Mouse (Mus musculus) brain, embryonic 14.5 days (tissue): ENCODE measurements around the gene Adsl. TPM values are rescaled to one million over a fixed set of nuclear protein-coding genes. Genes with fewer than 3 reads are reported as not detected.

Experiments used
- DNase-seq: peaks from one replicate; pipeline ENCODE4 v3.0.0-alpha.2; 2011; ENCODE audit warnings: low read depth
- CTCF ChIP-seq: fragments of 200-500 bp; IDR thresholded peaks from 2 replicates; pipeline ENCODE4 v1.5.1; 2012; ENCODE audit warnings: inconsistent platforms, mild to moderate bottlenecking, moderate library complexity, borderline replicate concordance; ENCODE audit not compliant: insufficient read depth, insufficient read length; ENCODE audit errors: extremely low read depth
- POLR2A ChIP-seq: fragments of 200-500 bp; IDR thresholded peaks from 2 replicates; pipeline ENCODE4 v1.6.1; 2012; ENCODE audit warnings: mild to moderate bottlenecking, inconsistent platforms, borderline replicate concordance; ENCODE audit not compliant: poor library complexity, insufficient read depth, insufficient read length, severe bottlenecking; ENCODE audit errors: extremely low read depth
- polyA plus RNA-seq: library from polyadenylated mRNA; depleted of rRNA; stranded (reverse); fragments of >200 nt; gene quantifications from 2 replicates; pipeline ENCODE4 v1.2.3, GENCODE M21; 2012

The Adsl gene
- polyA plus RNA-seq, 1 experiment, result 70.4 TPM

DNA sequence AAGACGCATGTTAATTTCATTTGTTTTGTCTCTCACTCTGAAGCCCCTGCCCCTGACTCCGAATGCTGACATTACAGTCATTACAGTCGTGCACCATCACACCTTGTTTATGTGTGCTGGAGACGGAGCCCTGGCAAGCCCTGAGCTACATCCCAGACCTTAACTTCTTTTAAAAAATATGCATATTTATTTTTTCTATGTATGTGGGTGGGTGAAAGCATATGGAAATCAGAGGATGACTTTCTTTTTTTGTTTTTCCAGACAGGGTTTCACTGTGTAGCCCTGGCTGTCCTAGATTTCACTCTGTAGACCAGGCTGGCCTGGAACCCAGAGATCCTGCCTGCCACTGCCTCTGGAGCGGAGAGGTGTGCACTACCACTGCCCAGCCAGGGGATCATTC is 46.7 kb downstream of the Adsl start:
- TF ChIP-seq POLR2A (no peak), CTCF (no peak)
- no peak for DNase-seq

DNA sequence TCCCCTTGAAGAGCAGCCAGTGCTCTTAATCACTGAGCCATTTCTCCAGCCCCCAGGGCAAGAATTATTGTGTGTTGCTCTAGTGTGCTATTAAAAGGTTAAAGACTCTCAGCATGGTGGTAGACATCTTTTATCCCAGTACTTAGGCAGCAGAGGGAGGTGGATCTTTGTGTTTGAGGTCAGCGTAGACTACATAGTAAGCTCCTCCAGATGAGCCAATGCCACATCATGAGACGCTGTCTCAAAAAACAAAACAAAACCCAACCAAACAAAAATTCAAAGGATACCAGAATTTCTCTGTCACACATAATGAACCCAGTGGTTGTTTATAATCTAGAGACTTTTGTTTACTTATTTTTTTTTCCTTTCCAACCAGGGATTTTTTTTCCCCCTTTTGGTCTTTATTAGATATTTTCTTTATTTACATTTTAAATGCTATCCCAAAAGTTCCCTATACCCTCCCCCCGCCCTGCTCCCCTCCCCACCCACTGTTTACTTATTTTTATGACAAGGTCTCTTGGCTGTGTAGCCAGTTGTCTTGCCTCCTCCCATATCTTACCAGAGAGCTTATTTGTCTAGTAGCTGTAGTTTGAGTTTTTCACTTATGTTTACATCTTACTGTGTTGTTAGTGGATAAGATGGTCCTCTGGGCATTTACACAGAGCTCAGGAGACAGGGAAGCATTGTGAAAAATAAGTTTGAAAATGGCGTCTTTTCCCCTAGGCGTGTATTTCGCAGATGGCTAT is 48.0 kb downstream of the Adsl start:
- TF ChIP-seq CTCF (no peak), POLR2A (no peak)
- DNase-seq, result no peak

DNA sequence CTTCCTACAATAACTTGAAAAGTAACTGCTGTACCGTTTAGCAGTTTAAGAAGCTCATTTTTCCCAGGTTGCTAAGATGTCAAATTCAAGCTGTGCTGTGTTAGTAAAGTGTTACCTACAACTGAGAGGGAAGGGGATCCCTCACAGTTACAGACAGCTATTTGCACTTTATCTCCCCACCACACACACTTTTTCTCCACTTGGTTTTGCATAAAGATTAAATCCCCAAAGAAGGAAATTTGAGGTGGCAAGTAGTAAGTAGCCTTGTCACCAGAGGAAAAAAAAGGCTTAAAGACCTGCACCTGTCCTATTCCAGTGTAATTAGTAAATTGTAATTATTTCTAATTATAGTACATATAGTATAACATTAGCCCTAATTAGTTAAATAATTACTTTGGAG is 48.8 kb downstream of the Adsl start:
- no peak for DNase-seq
- TF ChIP-seq POLR2A (no peak), CTCF (no peak)

- no peak for TF ChIP-seq POLR2A
- TF ChIP-seq CTCF, result no peak
- DNase-seq, result no peak
Observed at GRCm38 (mm10) chr15:81000419-81001138, 52.3 kb downstream of the Adsl start.

- TF ChIP-seq POLR2A (no peak), CTCF (no peak)
- no peak for DNase-seq
Observed at GRCm38 (mm10) chr15:81006127-81006735, 57.9 kb downstream of the Adsl start.

DNA sequence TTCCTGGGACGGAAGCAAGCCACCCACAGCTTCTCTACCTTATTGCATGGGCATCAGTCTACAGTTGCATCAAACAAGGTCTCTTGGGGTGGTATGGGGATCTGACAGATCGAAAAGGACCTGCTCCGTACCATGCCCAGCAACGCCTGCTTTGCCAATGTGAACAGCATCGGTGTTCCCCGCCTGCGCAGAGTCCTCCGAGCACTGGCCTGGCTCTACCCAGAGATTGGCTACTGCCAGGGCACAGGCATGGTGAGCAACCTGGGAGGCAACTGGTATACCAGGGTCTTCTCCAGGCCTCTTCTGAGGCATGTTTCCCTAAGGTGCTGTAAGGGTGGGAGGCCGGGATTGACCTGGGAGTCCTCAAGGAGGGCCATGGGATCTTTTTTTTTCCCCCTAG is 59.0 kb downstream of the Adsl start:
- TF ChIP-seq POLR2A, result no peak
- no peak for TF ChIP-seq CTCF
- no peak for DNase-seq

DNA sequence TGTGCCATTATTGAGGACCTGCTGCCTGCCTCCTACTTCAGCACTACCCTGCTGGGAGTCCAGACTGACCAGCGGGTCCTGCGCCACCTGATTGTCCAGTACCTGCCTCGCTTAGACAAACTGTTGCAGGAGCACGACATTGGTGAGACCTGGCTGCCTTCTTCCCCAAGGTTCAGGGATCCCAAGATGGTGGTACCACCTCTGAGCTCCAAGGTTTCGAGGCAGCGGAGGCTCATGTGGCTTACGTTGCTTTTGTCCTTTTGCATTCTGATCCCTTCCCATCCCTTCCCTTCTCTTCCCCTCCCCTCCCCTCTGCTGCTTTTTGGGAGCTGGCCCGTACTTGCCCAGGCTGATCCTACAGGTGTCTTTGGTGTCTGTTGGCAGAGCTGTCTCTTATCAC is 59.6 kb downstream of the Adsl start:
- TF ChIP-seq POLR2A, result no peak
- no peak for TF ChIP-seq CTCF
- DNase-seq, result no peak

GRCm38 (mm10) chr15:81008689-81009123 is 60.4 kb downstream of the Adsl start:
- TF ChIP-seq POLR2A, result no peak
- TF ChIP-seq CTCF, result peak; percentile 49; the same call in 1 of the 2 replicates
- DNase-seq, result peak; percentile 30

GRCm38 (mm10) chr15:81010114-81010513 is 61.8 kb downstream of the Adsl start:
- DNase-seq, result no peak
- TF ChIP-seq CTCF (no peak), POLR2A (no peak)

DNA sequence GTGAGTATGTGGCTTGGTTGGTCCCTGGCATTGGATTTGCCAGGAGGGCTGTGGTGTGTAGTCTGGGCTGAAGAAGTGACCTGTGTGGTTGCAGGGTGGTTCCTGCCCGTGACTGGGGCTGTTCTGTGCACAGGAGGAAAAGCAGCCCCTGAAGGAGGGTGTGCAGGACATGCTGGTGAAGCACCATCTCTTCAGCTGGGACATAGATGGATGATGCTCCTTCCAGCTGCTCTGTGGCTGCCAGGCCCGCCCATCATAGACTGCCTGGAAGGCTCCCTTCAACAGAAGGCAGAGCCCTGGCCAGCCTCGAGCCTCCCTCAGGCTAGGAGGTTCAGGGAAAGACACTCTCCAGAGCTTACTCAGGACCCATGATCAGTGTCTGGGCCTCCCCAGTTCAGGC is 63.2 kb downstream of the Adsl start:
- TF ChIP-seq CTCF (no peak), POLR2A (no peak)
- no peak for DNase-seq

DNA sequence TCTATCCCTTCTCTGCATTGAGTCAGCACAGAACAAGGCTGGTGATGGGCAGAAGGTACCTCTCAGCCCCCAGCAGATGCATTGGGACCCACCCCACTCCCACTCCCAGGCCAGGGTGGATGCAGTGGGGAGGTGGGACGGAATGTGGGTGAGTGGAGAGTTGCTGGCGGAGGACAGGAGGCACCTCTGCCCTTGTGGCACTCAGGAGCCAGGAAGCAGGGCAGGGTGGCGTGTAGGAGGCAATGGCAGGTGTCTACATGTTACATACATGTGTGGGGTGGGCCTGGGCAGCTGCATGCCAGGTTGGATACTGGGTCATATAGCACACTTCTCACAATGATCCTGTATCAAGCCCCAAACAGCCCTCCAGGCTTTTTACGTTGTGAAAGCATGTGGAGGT is 64.1 kb downstream of the Adsl start:
- no peak for TF ChIP-seq POLR2A
- TF ChIP-seq CTCF, result no peak
- no peak for DNase-seq
